Mouse (Mus musculus): ENCODE results near the gene Neurog1. TPM values are rescaled to one million over a fixed set of nuclear protein-coding genes. Genes with fewer than 3 reads are reported as not detected.
A peak's percentile ranks its signal among the peaks of the same experiment; 100 is the strongest.

The Neurog1 gene
- total RNA-seq (2017): not detected in 3 replicates

DNA sequence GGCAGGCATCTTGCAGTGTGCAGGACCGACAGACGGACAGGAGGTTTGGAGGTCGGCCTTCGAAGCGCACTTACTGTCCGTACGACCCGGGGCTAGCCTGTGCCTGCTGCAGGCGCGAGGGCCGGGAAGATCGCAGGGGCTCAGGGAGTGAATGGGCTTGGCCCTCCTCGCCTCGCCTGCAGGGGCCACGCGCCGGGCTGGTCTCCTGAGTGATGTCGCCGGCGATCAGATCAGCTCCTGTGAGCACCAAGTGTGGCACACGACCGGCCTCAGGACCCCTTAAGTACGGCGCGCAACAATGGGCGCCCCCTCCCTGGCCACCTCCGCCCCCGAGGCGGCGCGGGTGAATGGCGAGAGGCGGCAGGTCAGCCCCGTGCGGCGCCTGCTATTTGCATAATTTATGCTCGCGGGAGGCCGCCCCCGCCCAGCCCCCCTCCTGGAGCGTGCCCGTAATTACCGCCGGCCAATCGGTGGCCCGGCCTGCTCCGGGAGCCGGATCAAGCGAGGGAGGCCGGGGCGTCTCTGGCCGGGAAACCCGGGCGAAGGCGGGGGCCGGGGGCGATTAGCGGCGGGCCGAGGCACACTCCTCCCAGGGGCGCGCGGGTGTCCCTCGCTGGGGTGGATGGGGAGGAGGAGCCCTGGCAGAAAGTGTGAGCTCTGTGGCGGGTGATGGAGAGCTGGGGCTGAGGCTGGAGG is at the start of gene Neurog1:
TSS of gene Neurog1 (minus strand) at position 240 of the 696 bp plus-strand sequence.
- ATAC-seq (replicated peaks; ENCODE audit: insufficient number of reproducible peaks, low FRiP score, low TSS enrichment, poor library complexity, severe bottlenecking): no peak

DNA sequence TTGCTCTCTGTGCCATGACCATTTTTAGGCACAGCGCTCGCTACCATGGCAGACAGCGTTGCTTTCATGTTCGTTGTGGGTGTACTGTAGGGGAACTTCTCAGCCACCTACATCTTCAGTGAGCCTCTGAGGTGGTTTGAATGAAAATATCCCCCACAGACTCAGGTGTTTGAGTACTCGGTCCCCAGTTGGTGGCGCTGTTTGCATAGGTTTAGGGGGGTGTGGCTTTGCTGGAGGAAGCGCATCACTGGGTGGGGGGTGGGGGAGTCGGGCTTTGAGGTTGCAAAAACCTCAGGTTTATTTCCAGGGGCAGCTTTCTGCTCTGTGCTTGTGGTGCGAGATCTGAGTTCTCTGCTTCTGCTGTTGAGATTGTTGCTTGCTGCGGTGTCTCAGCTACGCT is 47.4 kb upstream of the Neurog1 start:
- no peak for ATAC-seq (replicated peaks; ENCODE audit: insufficient number of reproducible peaks, low FRiP score, low TSS enrichment, poor library complexity, severe bottlenecking)

DNA sequence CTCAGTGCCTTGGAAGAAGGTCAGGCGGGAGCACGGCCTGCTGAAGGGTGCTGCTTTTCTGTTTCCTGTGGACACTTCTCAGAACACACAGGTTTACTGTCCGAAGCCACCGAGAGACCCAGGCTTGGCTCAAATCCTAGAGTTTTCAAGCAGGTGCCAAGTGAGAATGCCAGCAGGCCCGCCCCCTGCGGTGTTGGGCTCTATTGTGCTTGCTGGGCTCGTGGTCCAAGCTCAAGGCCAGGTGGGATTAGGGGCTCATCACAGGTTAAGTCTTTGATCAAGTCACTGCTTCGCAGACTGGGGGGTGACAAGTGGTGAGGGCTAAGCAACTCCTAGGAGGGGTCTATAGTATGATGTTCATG is 44.7 kb upstream of the Neurog1 start:
- ATAC-seq (replicated peaks; ENCODE audit: insufficient number of reproducible peaks, low FRiP score, low TSS enrichment, poor library complexity, severe bottlenecking): no peak

DNA sequence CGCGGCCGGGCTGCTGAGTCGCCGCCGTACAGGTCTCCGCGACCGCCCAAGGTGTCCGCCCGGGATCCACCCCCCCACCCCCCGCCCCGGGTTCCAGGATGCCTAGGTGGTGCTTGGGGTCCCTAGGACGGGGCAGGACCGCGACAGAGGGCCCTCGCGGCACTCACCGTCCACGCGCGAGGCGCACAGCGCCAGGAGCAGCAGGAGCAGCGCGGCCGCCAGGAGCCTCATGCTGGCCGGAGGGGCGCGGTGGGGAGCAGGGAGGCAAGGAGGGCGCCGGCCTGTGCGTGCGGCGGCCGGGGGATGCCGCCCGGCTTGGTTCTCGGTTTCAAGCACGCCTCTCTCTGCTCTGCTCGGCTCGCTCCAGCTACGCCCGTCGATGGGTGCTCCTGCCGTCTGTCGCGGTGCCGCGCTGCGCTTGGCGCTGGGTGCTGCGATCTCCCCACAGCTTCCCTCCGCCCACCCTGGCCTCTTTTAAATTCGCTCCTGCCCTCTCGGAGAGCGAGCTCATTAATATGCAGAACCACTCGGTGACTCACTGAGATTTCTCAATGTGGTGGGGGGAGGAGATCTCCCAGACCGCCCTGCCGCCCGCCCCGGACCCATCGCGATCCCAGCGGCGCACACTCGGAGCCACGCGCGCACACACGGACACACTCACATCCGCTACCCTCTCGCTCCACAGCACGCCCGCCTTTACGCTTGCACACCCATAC is 44.1 kb upstream of the Neurog1 start, which contains the start of gene Cxcl14:
TSS of gene Cxcl14 (minus strand) at position 609 of the 716 bp plus-strand sequence.
- ATAC-seq (replicated peaks; ENCODE audit: insufficient number of reproducible peaks, low FRiP score, low TSS enrichment, poor library complexity, severe bottlenecking): no peak

DNA sequence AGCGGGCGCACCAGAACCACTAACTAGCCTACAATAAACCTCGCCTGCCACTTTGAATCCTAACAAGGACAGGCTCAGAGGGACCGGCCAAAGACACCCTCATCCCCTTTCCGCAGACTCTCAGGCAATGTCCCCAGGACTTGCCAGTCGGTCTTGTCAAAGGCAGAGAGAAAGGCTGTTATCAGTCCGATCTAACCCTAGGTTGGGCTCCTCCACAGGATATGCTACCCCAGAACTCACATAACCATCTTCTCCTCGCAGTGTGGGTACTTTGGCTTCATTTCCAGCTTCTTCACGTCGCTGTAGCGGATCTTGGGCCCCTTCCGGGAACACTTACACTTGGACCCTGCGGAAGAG is 43.6 kb upstream of the Neurog1 start:
- ATAC-seq (replicated peaks; ENCODE audit: insufficient number of reproducible peaks, low FRiP score, low TSS enrichment, poor library complexity, severe bottlenecking): no peak

DNA sequence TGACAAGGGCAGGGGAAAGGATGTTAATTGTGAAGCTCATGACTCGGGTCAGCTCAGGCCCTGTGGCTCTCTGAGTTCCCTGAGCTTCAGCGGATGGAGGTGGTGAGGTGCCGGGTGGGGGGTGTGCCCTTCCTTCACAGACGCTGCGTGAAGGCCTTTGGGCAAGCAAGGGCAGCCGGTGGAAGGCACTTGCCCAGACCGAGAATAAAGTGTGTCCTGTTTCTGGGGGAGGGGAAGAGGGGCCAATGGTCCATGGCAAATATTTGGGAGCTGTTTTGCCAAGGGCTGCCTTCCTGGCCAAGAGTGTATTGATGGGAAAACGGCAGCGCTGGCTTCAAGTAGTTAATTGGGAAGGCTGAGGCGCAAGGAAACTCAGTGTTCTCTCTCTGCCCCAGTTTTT is 42.9 kb upstream of the Neurog1 start:
- no peak for ATAC-seq (replicated peaks; ENCODE audit: insufficient number of reproducible peaks, low FRiP score, low TSS enrichment, poor library complexity, severe bottlenecking)

DNA sequence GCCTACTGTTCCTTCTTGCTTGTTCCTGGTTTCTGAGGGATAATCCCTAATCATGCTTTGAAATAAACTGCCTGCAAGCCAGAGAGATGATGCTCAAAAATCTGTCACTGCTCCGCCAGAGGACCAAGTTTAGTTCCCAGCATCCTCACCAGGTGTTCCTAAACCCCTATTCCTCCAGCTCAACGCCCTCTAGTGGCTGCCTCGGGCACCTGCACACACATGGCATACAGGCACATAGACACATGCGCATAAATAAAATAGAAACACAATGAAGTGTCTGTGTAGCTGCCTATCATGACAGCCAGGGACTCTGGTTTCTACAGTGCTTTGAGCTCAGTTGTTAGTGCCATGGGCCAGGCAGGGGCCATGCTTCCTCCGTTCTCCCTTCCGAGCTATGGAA is 38.0 kb upstream of the Neurog1 start:
- no peak for ATAC-seq (replicated peaks; ENCODE audit: insufficient number of reproducible peaks, low FRiP score, low TSS enrichment, poor library complexity, severe bottlenecking)

DNA sequence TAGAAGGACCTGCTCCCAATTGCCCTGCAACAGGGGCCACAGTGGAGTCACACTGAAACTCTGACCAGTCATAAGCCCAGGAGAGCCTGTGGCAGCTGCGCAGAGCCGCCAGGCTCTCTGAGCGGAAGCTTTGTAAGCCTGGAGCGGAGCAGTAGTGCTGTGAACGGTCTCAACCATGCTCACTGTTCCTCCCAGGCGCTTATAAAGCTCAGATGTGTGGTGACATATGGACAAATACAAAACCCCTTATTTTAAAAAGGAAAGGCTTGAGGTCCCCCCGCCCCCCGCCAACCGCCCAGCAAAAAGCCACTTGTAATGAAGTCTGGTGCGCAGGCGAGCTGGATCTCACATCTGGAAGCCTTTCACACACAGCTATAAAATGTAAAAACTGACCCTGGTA is 37.3 kb upstream of the Neurog1 start:
- no peak for ATAC-seq (replicated peaks; ENCODE audit: insufficient number of reproducible peaks, low FRiP score, low TSS enrichment, poor library complexity, severe bottlenecking)

DNA sequence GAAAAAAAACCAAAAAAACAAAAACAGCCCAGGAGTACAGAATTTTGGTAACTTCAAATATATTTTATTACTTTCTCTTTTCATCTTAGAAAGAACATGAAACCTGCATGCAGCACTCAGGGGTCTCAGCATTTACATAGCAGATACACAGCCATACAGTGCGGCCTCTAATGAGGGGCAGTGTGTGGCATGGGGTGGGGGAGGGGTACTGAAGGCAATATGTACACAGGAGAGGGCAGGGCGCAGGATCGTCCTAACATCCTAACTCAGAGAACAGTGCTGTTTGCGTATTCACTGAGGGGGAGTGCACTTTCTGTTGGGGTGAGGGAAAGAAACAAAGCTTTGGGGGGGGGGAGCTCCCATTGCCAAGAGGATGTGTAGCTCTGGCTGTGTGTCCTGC is 36.6 kb upstream of the Neurog1 start:
- ATAC-seq (replicated peaks; ENCODE audit: insufficient number of reproducible peaks, low FRiP score, low TSS enrichment, poor library complexity, severe bottlenecking): no peak

DNA sequence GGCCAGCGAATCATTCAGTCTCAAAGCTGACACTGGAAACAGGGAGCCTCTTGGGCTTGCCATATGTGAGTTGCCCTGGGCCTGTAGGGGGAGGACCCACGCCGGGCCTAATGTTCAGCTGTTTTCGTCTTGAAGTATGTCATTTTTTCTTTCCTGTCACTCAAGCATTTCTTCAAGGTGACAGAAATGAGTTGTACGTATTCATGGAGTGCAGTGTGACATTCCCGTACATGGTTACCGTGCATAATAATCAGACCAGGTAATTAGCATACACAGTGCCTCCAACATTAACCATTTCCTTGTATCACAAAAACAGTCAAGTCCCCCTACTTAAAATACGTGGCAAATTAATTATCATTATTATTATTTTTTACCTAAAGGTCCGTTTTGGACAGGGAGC is 35.1 kb upstream of the Neurog1 start:
- no peak for ATAC-seq (replicated peaks; ENCODE audit: insufficient number of reproducible peaks, low FRiP score, low TSS enrichment, poor library complexity, severe bottlenecking)

DNA sequence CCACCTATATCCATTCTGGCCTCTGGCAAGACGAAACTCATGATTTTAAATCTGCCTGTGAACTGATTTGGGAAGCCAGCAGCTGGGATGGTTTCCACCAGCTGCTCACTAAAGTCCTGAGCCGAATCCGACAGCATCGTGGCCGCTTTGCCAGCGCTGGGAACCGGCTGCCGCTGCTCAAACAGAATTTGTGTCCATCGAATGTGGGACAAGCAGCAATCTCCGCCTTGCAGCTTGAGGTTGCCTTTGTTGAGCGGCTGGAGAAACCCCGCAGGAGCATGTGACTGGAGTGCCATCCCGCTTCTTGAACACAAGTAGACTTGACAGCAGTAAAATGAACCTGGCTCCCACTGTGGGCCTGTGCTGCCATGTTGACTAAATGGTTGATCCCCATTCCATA is 31.4 kb upstream of the Neurog1 start:
- ATAC-seq (replicated peaks; ENCODE audit: insufficient number of reproducible peaks, low FRiP score, low TSS enrichment, poor library complexity, severe bottlenecking): no peak

DNA sequence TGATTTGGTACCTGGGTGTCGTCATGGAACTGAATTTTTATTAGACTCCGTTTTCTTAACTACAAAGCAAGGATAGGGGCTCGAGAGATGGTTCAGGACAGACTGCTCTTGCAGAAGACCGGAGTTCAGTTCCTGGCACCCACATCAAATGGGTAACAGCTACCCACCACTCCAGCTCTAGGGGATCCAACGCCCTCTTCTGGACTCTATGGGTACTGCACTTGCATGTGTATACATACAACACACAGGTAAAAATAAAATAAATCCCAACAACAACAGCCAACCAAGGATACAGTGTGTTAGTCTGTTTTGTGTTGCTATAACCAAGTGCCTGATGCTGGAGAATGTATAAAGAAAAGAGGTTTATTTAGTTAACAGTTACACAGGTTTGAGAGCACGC is 28.4 kb upstream of the Neurog1 start:
- no peak for ATAC-seq (replicated peaks; ENCODE audit: insufficient number of reproducible peaks, low FRiP score, low TSS enrichment, poor library complexity, severe bottlenecking)

DNA sequence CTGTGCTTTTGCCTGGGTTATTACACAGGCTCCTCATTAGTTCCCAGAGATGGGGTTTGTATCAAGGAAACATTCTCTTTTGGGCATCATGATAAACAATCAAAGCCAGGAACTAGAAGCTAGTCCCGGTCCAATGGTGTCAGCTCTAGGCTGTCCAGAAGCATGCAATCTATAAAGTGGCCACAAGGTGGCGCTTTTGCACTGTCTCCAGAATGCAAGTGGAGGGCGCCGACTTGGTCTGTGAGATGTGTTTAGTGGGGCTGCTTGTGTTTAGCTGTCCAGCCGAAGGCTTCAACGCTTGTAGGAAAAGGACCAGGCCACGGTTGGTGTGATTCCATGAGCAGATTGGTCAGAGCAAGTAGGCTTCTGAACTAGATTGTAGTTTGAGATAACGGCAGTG is 27.5 kb upstream of the Neurog1 start:
- peak; percentile 62; the same call in 1 of the 2 replicates for ATAC-seq (replicated peaks; ENCODE audit: insufficient number of reproducible peaks, low FRiP score, low TSS enrichment, poor library complexity, severe bottlenecking)

DNA sequence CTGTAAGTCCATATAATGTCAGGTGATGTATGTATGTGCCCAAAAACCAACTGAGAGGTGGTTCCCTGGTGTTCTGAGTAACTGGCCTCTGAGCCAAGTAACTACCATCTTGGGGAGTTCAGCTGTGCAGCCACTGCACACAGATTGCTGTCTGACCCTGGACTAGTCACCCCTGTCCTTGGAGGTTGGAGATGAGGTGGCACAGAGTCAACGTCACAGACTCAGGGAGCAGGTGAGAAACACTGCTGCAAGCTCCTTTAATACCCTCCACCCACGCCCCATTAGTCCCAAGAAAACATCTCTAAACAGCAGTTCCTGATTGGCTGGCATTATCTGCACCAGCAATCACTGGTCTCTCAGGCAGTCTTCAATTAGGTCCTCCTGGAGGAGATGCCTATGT is 23.2 kb upstream of the Neurog1 start:
- no peak for ATAC-seq (replicated peaks; ENCODE audit: insufficient number of reproducible peaks, low FRiP score, low TSS enrichment, poor library complexity, severe bottlenecking)

DNA sequence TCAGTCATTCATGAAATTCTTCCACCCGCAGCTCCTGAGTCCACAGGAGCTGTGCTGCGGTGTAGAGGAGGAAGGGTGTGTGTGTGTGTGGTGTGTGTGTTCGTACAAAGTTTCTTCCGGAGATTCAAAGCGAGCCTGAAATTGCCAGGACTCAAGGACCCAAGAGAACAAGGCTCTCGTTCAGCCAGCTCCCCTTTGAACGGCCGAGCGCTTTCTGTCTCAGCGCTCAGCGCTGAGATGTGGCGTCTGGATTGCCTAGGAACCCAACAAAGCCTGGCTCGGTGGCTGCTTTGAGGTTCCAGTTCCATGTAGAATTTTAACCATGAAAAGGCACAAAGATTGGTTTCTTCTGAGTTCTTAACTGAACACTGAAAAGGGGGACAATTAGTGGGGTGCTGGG is 18.2 kb upstream of the Neurog1 start:
- no peak for ATAC-seq (replicated peaks; ENCODE audit: insufficient number of reproducible peaks, low FRiP score, low TSS enrichment, poor library complexity, severe bottlenecking)

DNA sequence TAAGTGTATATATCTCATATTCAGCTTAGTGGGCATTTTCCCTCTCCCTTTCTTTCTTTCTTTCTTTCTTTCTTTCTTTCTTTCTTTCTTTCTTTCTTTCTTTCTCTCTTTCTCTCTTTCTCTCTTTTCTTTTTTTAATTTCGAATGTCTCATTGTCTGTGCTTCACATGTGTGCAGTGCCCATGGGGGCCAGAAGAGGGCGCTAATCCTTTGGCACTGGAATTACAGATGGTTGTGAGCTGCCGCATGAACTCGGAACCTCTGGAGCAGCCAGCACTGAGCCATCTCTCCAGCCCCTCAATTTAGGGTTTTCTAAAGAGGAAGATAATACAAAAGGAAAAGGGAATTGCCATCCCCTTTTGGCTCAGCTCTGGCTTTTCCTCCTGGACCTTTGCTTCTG is 15.4 kb upstream of the Neurog1 start:
- no peak for ATAC-seq (replicated peaks; ENCODE audit: insufficient number of reproducible peaks, low FRiP score, low TSS enrichment, poor library complexity, severe bottlenecking)

DNA sequence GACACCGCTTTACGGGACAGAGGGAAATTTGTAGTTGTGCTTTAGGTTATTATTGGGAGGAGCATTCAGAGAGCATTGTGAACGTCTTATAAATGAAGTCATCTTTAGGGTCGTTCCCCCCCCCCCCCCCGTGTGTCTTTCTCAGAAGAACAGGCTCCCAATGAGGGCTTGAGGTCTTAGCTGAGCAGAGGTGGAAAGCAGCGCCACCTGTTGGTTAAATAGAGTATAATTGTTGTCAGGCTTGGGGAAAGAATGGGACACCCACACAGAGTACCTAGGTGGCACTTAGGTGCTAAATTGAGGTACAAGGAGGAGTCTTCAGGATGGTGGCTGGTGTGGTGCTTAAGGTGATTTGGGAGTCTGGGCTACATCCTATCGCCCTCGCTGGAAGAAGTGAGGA is 14.5 kb upstream of the Neurog1 start:
- ATAC-seq (replicated peaks; ENCODE audit: insufficient number of reproducible peaks, low FRiP score, low TSS enrichment, poor library complexity, severe bottlenecking): 0 out of 2 replicates have a peak, but pooled peaks have one; percentile 63

DNA sequence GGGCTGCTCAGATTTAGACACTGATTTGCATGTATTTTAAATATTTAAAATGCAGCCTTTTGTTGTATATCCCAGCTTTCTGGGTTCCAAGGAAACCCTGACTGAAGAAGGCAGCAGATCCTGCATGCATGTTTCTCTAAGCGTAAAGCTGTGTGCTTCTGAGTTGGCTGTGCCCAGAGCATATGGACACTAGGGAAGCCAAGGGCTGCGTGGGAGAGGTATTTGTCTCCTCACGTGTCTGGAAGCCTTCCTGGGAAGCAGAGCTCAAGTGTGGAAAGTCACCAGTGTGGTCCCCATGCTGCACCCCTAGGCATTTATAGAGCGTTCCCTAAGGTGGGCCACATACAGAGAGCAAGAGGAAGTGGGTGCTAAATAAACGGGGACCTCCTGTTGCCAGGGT is 13.7 kb upstream of the Neurog1 start:
- ATAC-seq (replicated peaks; ENCODE audit: insufficient number of reproducible peaks, low FRiP score, low TSS enrichment, poor library complexity, severe bottlenecking): no peak

DNA sequence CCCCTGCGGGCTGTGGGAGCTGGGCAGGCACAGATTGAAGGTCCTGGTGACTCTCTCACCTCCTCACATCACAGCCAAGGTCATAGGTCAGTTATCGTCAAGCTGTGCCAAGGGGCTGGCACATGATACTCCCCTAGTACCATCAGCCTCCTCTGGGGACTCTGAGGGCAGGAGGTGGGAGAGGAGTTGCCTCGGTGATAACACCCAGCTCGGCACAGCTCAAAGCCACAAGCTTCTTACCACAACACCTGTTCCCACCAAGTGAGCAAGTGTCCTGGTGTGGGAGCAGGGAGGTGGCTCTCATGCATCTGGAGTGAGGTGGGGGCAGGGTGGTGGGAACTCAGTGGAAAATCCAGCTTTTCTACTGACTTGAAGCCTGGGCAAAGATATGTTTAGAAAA is 10.3 kb upstream of the Neurog1 start:
- no peak for ATAC-seq (replicated peaks; ENCODE audit: insufficient number of reproducible peaks, low FRiP score, low TSS enrichment, poor library complexity, severe bottlenecking)

DNA sequence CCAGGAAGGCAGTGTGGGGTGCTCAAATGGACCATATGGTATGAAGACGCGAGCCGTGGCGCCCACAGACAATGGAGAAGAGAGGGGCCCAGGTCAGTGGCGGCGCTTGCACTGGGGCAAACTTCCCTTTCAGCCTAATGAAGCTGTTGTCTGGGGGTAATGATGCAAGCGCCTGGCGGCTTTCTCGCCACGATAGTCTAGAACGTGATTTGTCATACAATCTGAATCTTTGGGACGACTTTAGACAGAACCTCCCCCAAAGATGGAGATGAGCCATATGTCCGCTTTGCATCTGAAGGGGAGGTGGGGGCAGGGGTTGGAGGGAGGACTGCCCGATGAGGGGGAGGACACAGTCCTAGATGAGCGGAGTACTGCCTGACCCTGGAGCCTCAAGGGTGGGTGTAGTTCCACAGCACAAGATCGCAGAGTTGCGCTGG is 8.4 kb upstream of the Neurog1 start:
- ATAC-seq (replicated peaks; ENCODE audit: insufficient number of reproducible peaks, low FRiP score, low TSS enrichment, poor library complexity, severe bottlenecking): no peak

DNA sequence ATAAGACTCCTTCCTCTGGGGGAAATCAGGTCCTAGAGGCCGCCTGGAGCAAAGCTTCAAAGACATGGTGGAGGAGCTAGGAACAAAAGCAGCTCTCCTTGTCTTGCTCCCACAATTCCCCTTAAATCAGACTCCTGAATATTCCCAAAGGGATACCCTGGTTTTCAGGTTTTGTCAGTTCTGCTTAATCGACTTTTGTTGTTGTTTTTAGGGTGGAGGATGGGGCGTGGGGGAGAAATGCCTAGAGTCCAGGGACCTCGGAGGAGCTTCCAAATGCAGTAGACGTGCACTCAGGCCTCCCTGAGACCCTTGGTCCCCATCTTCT is 7.9 kb upstream of the Neurog1 start:
- no peak for ATAC-seq (replicated peaks; ENCODE audit: insufficient number of reproducible peaks, low FRiP score, low TSS enrichment, poor library complexity, severe bottlenecking)
